Mouse (Mus musculus): Measurements from ENCODE around the gene BC034090. TPM values are rescaled to one million over a fixed set of nuclear protein-coding genes. Genes with fewer than 3 reads are reported as not detected.

Gene BC034090
- total RNA-seq, 2 experiments from 2014 or later, result 9.5 to 9.7 TPM

DNA sequence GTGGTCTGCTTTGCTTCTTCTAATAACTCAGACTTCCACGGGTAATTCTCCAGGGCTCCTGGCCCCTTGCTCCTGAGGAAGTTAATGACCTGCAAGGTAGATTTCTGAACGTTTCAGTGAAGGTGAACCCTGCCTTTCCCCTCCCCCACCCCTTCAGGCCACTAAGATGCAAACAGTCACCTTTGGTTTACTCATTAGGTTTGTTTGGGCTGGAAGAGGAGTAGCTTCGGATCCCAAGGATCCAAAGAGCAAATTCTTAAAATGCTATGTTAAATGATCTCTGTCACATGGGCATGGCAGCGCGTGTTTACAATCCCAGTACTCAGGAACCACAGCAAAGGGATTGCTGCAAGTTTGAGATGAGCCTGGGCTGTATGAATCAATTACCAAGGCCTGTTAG lies 3.2 kb upstream of the BC034090 start:
- intact Hi-C loops (cut with DNase I), result no loop called here
- DNase-seq (ENCODE audit: low spot score in 2 of 2), result no peak

- intact Hi-C loops (cut with DNase I), result no loop called here
- no peak for DNase-seq (ENCODE audit: low spot score in 2 of 2)
Observed at GRCm38 (mm10) chr1:155245516-155245915, 1.3 kb upstream of the BC034090 start.

DNA sequence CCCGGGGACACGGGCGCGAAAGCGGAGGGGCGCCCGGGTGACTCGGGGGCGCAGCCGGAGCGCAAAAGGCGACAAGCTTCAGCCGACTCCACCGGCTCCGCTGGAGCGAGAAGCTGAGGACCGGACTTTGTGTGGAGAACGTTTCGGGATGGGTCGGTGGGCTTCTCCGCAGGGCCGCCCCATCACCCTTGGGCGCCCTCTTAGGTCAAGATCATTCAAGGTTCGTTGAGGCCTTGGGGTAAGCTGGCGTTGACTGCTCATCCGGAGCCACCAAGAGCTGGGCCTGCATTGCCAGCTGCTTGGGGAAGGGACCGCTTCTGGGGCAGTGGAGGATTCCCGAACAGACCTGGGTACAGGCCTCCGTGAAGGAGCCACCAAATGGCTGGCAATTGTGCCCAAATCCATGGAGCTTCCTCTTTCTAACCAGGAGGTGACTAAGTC lies 547 bp upstream of the BC034090 start:
- intact Hi-C loops (cut with DNase I), result no loop called here
- no peak for DNase-seq (ENCODE audit: low spot score in 2 of 2)

- DNase-seq (ENCODE audit: low spot score in 2 of 2), result no peak
- intact Hi-C loops (cut with DNase I), result no loop called here
Observed at GRCm38 (mm10) chr1:155242488-155242745, 1.8 kb downstream of the BC034090 start.

GRCm38 (mm10) chr1:155241701-155242487 lies 2.4 kb downstream of the BC034090 start:
- no peak for DNase-seq (ENCODE audit: low spot score in 2 of 2)
- intact Hi-C loops (cut with DNase I), result no loop called here

DNA sequence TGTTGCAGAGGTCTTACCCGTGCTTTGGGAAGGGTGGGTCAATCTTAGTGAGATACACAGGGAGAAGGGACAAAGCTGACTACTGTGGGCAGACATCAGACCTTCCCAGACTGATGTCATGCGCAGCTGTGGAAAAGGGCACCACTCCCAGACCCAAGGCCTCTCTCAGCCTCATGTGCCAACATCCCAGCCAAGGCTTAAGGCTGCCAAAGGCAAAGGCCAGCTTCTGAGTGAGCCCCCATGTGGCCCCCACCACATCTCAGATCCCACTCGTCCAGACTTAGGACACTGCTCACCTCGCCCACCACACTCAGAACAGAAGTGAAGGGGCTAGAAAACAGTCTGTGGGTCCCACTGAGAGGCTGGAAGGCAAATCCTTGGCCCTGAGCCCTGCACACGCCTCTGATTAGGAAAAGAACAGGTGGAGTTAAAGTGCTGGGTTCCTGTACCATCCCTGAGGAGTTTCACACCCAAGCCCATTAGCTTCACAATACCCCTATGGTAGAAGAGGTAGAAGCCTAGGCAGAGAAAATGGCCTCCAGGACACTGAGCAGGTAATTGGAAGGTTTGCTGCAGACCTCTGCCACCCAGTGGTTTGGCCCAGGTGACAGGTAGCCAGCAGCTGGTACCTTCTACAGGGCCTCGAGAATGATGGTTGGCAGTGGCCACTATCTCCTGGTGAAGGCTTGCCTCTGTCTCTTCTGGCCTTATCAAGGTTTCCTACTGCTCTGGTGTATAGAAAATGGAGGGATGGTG lies 4.1 kb downstream of the BC034090 start:
- DNase-seq (ENCODE audit: low spot score in 2 of 2), result peak in 1 of 2 experiments; percentile 14
- intact Hi-C loops (cut with DNase I), result no loop called here

DNA sequence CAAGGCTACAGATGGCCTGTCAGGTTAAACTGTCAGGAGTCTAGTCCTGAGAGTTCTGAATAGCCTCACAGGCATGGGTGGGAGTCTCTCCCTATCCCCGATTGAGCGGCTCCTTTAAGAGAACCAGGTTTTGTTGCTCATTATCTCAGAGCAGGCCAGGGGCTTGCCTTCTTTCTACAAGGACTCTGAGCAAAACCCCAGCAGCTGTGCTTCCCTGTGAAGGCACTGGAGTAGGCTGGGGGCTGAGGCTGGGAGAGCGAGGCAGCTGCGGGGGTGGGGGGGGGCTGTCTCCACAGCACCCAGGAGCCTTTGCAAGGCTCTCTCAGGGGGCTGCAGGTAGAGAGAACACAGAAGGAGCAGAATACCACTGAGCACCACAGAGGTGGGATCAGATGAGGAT lies 5.1 kb downstream of the BC034090 start:
- peak in 1 of 2 experiments; percentile 18 for DNase-seq (ENCODE audit: low spot score in 2 of 2)
- intact Hi-C loops (cut with DNase I), result no loop called here

- DNase-seq (ENCODE audit: low spot score in 2 of 2), result peak in 1 of 2 experiments; percentile 1
- intact Hi-C loops (cut with DNase I), result no loop called here
Observed at GRCm38 (mm10) chr1:155238126-155238525, 6.1 kb downstream of the BC034090 start.

DNA sequence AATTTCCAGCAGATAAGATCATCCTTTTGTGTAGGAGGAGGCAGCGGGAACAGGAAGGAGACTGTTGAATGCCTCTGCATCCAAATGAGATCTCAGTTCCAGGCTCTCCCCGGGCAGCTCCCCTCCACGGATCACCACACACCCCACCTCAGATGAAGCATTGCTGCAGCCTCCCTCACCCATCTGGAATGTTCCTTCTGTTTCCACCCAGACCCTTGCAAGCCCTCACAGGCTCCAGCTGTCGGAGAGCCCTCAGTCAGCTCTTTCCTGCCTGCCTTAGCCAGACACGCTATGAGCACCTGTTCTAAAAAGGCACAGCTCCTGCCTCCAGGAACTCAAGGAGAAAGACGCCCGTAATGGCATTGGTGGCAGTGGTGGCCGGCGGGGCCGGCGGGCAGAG lies 6.9 kb downstream of the BC034090 start:
- peak; percentile 50 to 81 for DNase-seq (ENCODE audit: low spot score in 2 of 2)
- intact Hi-C loops (cut with DNase I), result no loop called here

DNA sequence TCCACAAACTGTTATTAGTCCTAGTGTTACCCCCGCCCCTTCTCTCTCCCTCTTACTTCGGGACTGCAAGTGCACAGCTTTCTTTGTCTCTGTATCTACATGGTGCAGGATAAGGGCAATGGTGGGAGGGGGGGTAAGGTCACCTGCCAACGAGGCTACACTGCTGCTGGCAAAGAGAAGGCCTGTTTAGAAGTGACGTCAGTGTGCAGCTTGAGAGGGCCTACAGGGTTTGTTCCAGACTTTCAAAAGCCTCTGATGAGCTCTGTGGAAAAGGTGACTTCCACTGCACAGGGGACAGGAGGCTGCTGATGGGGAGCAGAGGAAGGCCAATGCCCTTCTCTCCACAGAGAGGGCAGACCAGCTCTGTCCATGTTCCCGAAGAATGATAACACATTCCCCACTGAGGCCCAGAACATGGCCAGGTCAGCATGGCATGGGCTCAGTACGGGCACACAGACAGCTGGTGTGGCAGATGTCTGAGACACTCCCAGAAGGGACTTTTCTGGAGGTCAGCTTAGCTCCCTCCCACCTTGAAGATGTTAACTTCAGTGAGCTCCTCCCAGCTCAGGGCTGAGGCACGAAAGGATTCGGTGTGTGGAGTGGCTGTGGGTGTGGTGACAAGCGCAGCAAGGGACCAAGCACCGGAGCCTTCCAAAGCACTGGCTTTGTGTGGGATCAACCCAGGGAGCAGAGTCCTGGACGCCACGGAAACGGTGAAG lies 7.8 kb downstream of the BC034090 start:
- peak in 1 of 2 experiments; percentile 58 for DNase-seq (ENCODE audit: low spot score in 2 of 2)
- intact Hi-C loops (cut with DNase I), result no loop called here

GRCm38 (mm10) chr1:155235641-155236040 lies 8.6 kb downstream of the BC034090 start:
- DNase-seq (ENCODE audit: low spot score in 2 of 2), result peak in 1 of 2 experiments; percentile 8
- intact Hi-C loops (cut with DNase I), result no loop called here

GRCm38 (mm10) chr1:155233931-155234607 lies 10.2 kb downstream of the BC034090 start:
- intact Hi-C loops (cut with DNase I), result no loop called here
- peak; percentile 58 to 84 for DNase-seq (ENCODE audit: low spot score in 2 of 2)

DNA sequence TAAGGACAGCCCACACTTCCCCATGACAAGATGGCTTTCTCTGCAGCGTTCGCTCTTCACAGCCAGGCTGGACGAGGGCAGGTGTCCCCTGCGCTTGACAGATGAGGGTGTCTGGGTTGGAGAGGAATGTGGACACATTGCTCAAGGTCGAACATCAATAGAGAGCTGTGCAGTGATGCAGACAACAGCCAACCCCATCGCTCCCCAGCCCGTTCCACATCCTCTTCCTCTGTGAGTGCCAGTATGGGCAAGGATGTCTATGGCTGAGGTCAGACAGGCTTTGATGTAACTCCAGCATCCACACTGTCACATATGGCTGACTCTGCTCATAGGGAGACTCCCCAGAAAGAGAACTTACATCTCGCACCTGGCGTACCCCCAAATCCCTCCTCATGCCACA lies 10.9 kb downstream of the BC034090 start:
- intact Hi-C loops (cut with DNase I), result no loop called here
- DNase-seq (ENCODE audit: low spot score in 2 of 2), result no peak

- no peak for DNase-seq (ENCODE audit: low spot score in 2 of 2)
- intact Hi-C loops (cut with DNase I), result no loop called here
Observed at GRCm38 (mm10) chr1:155232786-155233185, 11.5 kb downstream of the BC034090 start.

DNA sequence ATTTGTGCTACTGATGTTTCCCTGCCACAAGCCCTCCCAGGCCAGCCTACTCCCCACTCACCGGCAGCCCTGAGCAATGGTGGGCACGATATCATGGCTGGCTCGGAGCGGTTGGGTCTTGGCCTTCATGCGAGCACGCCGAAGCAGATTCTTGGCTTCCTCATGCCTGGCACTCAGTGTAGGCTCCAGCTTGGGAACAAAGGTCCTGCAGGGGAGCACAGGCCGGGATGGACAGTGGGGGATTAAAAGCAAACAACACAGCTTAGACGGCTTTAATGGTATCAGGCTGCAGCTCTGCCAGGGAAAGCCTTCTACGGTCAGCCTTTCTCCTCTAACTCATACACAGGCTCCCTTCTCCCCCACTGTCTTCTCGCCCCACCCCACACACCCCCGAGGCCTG lies 11.9 kb downstream of the BC034090 start:
- intact Hi-C loops (cut with DNase I), result no loop called here

GRCm38 (mm10) chr1:155229464-155230411 lies 14.5 kb downstream of the BC034090 start:
- DNase-seq (ENCODE audit: low spot score in 2 of 2), result peak in 1 of 2 experiments; percentile 92
- intact Hi-C loops (cut with DNase I), result loop anchor here (2.0 kb wide), 1 partner anchor 51 kb away; no protein-coding TSS in a partner anchor

More for the DNA sequence above, 11.9 kb downstream of the BC034090 start:
- no peak for DNase-seq (ENCODE audit: low spot score in 2 of 2)

- intact Hi-C loops (cut with DNase I), result loop anchor here (2.0 kb wide), 1 partner anchor 197 kb away; no protein-coding TSS in a partner anchor
- DNase-seq (ENCODE audit: low spot score in 2 of 2), result peak in 1 of 2 experiments; percentile 71
Observed at GRCm38 (mm10) chr1:155223849-155224554, 20.2 kb downstream of the BC034090 start.

DNA sequence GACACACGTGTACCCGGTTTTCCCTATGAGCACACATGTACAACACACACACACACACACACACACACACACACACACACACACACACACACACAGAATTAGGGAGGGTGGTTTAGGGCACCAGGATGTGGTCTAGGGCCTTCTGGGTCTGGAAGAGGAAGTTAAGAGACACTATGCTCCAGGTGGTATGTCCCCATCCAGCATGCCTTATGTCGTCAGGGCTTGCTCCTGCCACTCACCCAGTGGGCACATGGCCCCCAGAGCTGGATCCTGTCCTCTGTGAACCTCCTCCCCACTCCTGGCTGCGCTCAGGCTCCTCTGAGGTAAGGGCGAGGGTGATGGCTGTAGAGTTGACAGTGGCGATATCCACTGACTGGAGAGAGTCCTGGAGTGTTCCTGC lies 21.2 kb downstream of the BC034090 start:
- intact Hi-C loops (cut with DNase I), result no loop called here
- no peak for DNase-seq (ENCODE audit: low spot score in 2 of 2)

Measured in left cerebral cortex, postnatal 25 days (tissue).